Mouse (Mus musculus) brain, embryonic 14.5 days (tissue): Measurements from ENCODE around the gene Cdh12.

Experiments
- CTCF ChIP-seq: fragments of 200-500 bp; IDR thresholded peaks from 2 replicates; pipeline ENCODE4 v1.5.1; 2012; ENCODE audit warnings: inconsistent platforms, mild to moderate bottlenecking, moderate library complexity, borderline replicate concordance; ENCODE audit not compliant: insufficient read depth, insufficient read length; ENCODE audit errors: extremely low read depth
- POLR2A ChIP-seq: fragments of 200-500 bp; IDR thresholded peaks from 2 replicates; pipeline ENCODE4 v1.6.1; 2012; ENCODE audit warnings: mild to moderate bottlenecking, inconsistent platforms, borderline replicate concordance; ENCODE audit not compliant: poor library complexity, insufficient read depth, insufficient read length, severe bottlenecking; ENCODE audit errors: extremely low read depth

DNA sequence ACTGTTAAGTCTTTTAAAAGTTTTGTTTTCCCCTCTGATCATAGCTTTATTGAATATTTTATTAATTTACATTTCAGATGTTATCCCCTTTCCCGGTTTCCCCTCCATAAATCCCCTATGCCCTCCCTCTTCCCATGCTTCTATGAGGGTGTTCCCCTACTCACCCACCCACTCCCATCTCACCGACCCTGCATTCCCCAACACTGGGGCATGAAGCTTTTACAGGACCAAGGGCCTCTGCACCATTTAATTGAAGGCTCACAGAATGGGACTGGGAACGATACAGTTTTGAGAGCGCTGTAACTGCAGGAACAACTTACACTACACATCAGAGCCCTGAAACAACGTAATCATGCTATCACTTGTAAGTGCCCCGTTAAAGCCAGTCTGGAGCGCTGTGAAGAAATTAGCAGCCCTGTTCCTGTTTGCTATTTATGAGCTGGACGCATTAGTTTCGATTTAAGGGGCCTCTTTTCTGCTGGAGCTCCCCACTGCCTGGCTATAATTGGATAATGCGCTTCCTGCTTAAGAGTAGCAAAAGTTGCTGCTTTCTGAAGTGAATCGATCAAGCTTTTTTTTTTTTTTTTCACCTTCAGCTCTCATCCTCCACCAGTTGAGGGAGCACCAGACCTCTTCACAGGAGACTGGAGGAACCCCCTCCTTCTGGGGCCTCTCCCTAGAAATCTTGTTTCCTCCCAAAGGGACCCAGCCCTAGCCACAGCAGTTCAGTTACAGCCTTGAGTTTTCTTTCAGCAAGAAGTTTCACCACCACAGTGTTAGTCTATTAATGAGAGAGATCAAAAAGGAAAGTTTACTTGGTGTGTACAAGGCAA lies 660.2 kb downstream of the Cdh12 start:
- TF ChIP-seq CTCF = peak; percentile 32; the same call in 1 of the 2 replicates
- TF ChIP-seq POLR2A = no peak
